Mouse (Mus musculus) testis, postnatal 10 days (tissue): ENCODE measurements around the gene Defa21.
"Not testable (repeated sequence)": the region's sequence is repeated elsewhere in the genome, so short reads cannot be mapped to it uniquely, and the experiment has no call there.

Experiments used
- DNase-seq: peaks from one replicate; pipeline ENCODE4 v3.0.0; 2021; ENCODE audit warnings: low spot score

The Defa21 gene

DNA sequence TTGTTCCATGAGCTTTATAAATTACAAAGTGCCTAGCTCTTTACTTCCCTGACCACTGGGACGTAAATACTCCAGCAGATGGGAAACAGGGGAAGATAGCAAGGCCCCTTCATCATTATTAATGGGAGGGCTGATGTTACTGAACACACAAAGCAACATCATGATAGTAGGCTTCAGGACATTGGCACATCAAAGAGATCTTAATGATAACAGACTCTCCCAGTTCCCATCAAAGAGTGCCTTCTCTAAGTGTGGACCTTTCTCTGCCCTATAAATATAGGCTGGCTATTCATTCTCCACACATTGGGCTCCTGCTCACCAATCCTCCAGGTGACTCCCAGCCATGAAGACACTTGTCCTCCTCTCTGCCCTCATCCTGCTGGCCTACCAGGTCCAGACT, at the start of gene Defa21:
TSS of gene Defa21 (plus strand) at position 301 of the 400 bp plus-strand sequence.
- not testable (repeated sequence) for DNase-seq

GRCm38 (mm10) chr8:20979846-20980245, 45.5 kb upstream of the Defa21 start:
- no peak for DNase-seq

DNA sequence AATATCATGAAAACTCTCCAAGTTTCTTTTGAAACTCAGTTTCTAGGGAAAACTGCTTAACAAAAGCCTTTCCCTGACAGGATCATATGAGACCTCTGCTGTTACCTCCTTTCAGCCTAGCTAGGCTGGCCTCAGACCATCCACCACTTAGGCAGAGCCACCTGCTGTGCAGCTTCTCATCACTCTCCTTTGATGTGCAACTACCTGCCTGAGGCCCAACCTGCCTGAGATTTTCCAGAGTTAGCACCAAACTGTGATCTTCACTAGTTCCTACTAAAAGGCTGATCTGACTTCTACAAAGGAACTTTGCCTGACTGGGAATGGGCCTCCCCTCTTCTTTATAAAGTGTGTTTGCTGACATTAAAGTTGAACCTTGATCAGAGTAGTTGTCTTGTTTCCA, 31.3 kb upstream of the Defa21 start:
- DNase-seq, result not testable (repeated sequence)

DNA sequence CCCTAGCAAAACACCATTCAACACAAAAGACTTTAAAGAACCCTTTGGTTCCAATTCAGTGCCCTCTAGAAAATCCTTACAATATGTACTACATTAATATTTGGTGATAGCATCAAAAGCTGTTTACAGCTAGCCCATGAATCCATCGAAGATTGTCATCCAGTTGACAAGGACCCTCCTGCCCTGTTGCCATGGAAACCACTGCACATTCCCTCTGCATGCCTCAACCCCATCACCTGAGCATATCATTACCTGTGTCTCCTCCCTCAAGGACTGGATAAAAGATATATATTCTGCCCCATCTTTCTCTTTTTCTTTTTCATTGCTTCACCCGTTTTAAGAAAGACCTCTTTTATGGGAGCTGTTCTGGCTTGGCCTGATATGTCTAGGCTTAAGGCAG, 28.6 kb upstream of the Defa21 start:
- no peak for DNase-seq

GRCm38 (mm10) chr8:20997291-20997690, 28.1 kb upstream of the Defa21 start:
- DNase-seq, result no peak

DNA sequence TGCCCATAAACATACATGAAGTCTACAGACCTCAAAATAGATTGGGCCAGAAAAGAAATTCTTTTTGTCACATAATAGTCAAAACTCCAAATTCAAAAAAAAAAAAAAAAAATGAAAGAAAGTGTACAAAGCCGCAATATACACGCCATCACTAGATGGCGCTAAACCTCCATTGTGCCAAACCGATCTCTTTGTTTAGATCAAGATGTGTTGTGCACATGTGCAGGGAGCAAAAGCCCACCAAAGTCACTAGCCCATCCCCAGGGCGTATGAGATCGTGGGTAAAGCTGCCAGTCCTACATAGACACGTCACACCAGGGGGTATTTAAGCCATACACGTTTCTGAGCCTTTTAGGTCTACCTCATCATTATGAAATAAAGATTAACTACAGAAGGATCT, 24.2 kb upstream of the Defa21 start:
- no peak for DNase-seq

GRCm38 (mm10) chr8:21006801-21007200, 18.5 kb upstream of the Defa21 start:
- no peak for DNase-seq

GRCm38 (mm10) chr8:21008578-21008977, 16.8 kb upstream of the Defa21 start:
- not testable (repeated sequence) for DNase-seq

GRCm38 (mm10) chr8:21010548-21010947, 14.8 kb upstream of the Defa21 start:
- DNase-seq, result not testable (repeated sequence)

DNA sequence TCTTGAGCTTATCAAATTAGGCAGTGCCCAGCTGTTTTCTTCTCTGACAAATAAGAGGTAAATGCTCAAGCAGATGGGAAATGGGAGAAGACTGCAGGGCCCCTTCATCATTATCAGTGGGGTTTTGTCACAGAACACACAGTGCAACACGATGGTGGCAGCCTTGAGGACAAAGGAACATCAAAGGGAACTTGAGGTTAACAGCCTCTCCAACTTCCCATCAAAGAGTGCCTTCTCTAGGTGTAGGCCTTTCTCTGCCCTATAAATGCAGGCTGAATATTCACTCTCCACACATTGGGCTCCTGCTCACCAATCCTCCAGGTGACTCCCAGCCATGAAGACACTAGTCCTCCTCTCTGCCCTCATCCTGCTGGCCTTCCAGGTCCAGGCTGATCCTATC, 29.4 kb downstream of the Defa21 start, which contains the start of gene Defa23:
TSS of gene Defa23 (plus strand) at position 301 of the 400 bp plus-strand sequence.
- DNase-seq, result not testable (repeated sequence)

DNA sequence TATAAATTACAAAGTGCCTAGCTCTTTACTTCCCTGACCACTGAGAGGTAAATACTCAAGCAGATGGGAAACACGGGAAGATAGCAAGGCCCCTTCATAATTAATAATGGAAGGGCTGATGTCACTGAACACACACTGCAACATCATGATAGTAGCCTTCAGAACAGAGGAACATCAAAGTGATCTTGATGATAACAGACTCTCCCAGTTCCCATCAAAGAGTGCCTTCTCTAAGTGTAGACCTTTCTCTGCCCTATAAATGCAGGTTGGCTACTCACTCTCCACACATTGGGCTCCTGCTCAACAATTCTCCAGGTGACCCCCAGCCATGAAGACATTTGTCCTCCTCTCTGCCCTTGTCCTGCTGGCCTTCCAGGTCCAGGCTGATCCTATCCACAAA, 39.4 kb downstream of the Defa21 start, which contains the start of gene Defa35:
TSS of gene Defa35 (plus strand) at position 301 of the 400 bp plus-strand sequence.
- DNase-seq, result not testable (repeated sequence)
